ENCODE assay signal across 8 mouse cellular contexts in genomic region chr2:30836238-30836990, GRCm38 (mm10). TPM values are rescaled to one million over a fixed set of nuclear protein-coding genes. Genes with fewer than 3 reads are reported as not detected.
DNase-seq lines count a peak whose midpoint lies in the region; ATAC-seq and TF ChIP-seq lines count a peak whose summit lies in the region.

No protein-coding gene starts in this region.

- H3K4me1 ChIP-seq in intestine, embryonic 14.5 days (replicated peaks; ENCODE audit: control insufficient read depth, insufficient read depth, low read length), result no peaks in the 10 kb centered on the region; the same call in 1 of the 2 replicates
- no peaks in the 10 kb centered on the region for H3K4me1 ChIP-seq in intestine, postnatal 0 days (replicated peaks; ENCODE audit: control insufficient read depth, insufficient read depth, low read length)
- H3K4me1 ChIP-seq in limb, embryonic 11.5 days (ENCODE audit: control insufficient read depth, insufficient read depth, low read length), result peaks cover 50% of the 10 kb centered on the region

- H3K9ac ChIP-seq in intestine, embryonic 14.5 days (ENCODE audit: low read length), result no peak overlapping the region
- no peak overlapping the region for H3K9ac ChIP-seq in intestine, postnatal 0 days (ENCODE audit: low read depth, low read length)
- peak overlapping the region; percentile 32; the same call in 1 of the 2 replicates for H3K9ac ChIP-seq in limb, embryonic 11.5 days (ENCODE audit: low read length)

- no peak for ATAC-seq in intestine, embryonic 14.5 days (replicated peaks; ENCODE audit: low FRiP score, low TSS enrichment, low read depth)
- no peak for ATAC-seq in intestine, postnatal 0 days
- ATAC-seq in limb, embryonic 11.5 days (ENCODE audit: insufficient number of reproducible peaks, low FRiP score, low TSS enrichment, low read depth), result peak; percentile 52

- no peak for TF ChIP-seq CTCF in intestine, postnatal 0 days (IDR thresholded peaks at IDR 0.05; ENCODE audit: low read depth)

- H3K36me3 ChIP-seq in intestine, embryonic 14.5 days (ENCODE audit: control insufficient read depth, insufficient read depth, low read length), result no peaks in the 10 kb centered on the region
- H3K36me3 ChIP-seq in intestine, postnatal 0 days (ENCODE audit: control insufficient read depth, insufficient read depth), result no peaks in the 10 kb centered on the region
- no peaks in the 10 kb centered on the region for H3K36me3 ChIP-seq in limb, embryonic 11.5 days (ENCODE audit: control insufficient read depth, insufficient read depth, low read length)

- H3K9me3 ChIP-seq in intestine, embryonic 14.5 days (ENCODE audit: control insufficient read depth, low read length), result no peaks in the 10 kb centered on the region
- no peaks in the 10 kb centered on the region for H3K9me3 ChIP-seq in intestine, postnatal 0 days (ENCODE audit: control insufficient read depth)
- no peaks in the 10 kb centered on the region for H3K9me3 ChIP-seq in limb, embryonic 11.5 days (ENCODE audit: control insufficient read depth, low read length)

- H3K4me3 ChIP-seq in intestine, embryonic 14.5 days (ENCODE audit: low read depth, low read length), result no peak overlapping the region
- no peak overlapping the region for H3K4me3 ChIP-seq in intestine, postnatal 0 days (ENCODE audit: low read depth, low read length)
- H3K4me3 ChIP-seq in limb, embryonic 11.5 days (ENCODE audit: low read depth, low read length), result no peak overlapping the region

- H3K27ac ChIP-seq in intestine, embryonic 14.5 days (ENCODE audit: low read depth), result no peak overlapping the region
- H3K27ac ChIP-seq in intestine, postnatal 0 days (ENCODE audit: low read depth, low read length), result no peak overlapping the region
- H3K27ac ChIP-seq in limb, embryonic 11.5 days (replicated peaks; ENCODE audit: low read depth, low read length), result peak overlapping the region; percentile 94

- H3K4me2 ChIP-seq in intestine, embryonic 14.5 days (ENCODE audit: low read length), result peak overlapping the region; percentile 23
- no peak overlapping the region for H3K4me2 ChIP-seq in intestine, postnatal 0 days (replicated peaks; ENCODE audit: low read depth)
- peak overlapping the region; percentile 30; the same call in 1 of the 2 replicates for H3K4me2 ChIP-seq in limb, embryonic 11.5 days (ENCODE audit: low read depth, severe bottlenecking)

- no peaks in the 10 kb centered on the region for H3K27me3 ChIP-seq in intestine, embryonic 14.5 days (replicated peaks; ENCODE audit: control insufficient read depth, insufficient read depth, low read length)
- no peaks in the 10 kb centered on the region for H3K27me3 ChIP-seq in intestine, postnatal 0 days (replicated peaks; ENCODE audit: control insufficient read depth, insufficient read depth, low read length)
- H3K27me3 ChIP-seq in limb, embryonic 11.5 days (ENCODE audit: control insufficient read depth, insufficient read depth, low read length), result no peaks in the 10 kb centered on the region

- WGBS in intestine, embryonic 14.5 days, result 13% methylated on average over 21 of the region's 21 CpGs
- WGBS in intestine, postnatal 0 days, result 19% methylated on average over 21 of the region's 21 CpGs
- 2% methylated on average over 21 of the region's 21 CpGs for WGBS in limb, embryonic 11.5 days

- DNase-seq in intestine, embryonic 14.5 days (ENCODE audit: low spot score), result no peak
- peak; percentile 41 for DNase-seq in Muller cell, postnatal 12 days (ENCODE audit: inconsistent ontology term)
- peak; percentile 63 for DNase-seq in embryo, embryonic 9.5 days (ENCODE audit: extremely low spot score)
- peak; percentile 91 for DNase-seq in limb, embryonic 11.5 days (ENCODE audit: low spot score)
- no peak for DNase-seq in yolk sac, embryonic 10.5 days (ENCODE audit: low spot score)
- DNase-seq in thymus, adult 18-20 months, result no peak
- no peak for DNase-seq in ovary, postnatal 36 days (ENCODE audit: low spot score)

RNA-seq across cellular contexts. Expression of gene Prrx2, which starts 1.6 kb away (rescaled TPM):
- 3.5 and 3.6 TPM in 2 replicates for polyA plus RNA-seq in intestine, embryonic 14.5 days (2014; fragmentation: Nextera tagmentation; extraction: Ambion mirVana)
- polyA plus RNA-seq in intestine, postnatal 0 days (2015; fragmentation: Nextera tagmentation; extraction: Ambion mirVana), result 0.64 and 0.74 TPM in 2 replicates
- 138 and 155 TPM in 2 replicates for polyA plus RNA-seq in limb, embryonic 11.5 days (2014; fragmentation: Nextera tagmentation; extraction: Ambion mirVana)

RNA-seq across cellular contexts. Expression of gene Asb6, which starts 6.3 kb away (rescaled TPM):
- 25.9 and 31.2 TPM in 2 replicates for polyA plus RNA-seq in intestine, embryonic 14.5 days (2014; fragmentation: Nextera tagmentation; extraction: Ambion mirVana)
- polyA plus RNA-seq in intestine, postnatal 0 days (2015; fragmentation: Nextera tagmentation; extraction: Ambion mirVana), result 12.9 and 13.0 TPM in 2 replicates
- polyA plus RNA-seq in limb, embryonic 11.5 days (2014; fragmentation: Nextera tagmentation; extraction: Ambion mirVana), result 38.7 and 40.4 TPM in 2 replicates

RNA-seq across cellular contexts. Expression of gene Ntmt1, which starts 28.8 kb away (rescaled TPM):
- polyA plus RNA-seq in intestine, embryonic 14.5 days (2014; fragmentation: Nextera tagmentation; extraction: Ambion mirVana), result 105 and 110 TPM in 2 replicates
- 45.3 and 50.5 TPM in 2 replicates for polyA plus RNA-seq in intestine, postnatal 0 days (2015; fragmentation: Nextera tagmentation; extraction: Ambion mirVana)
- polyA plus RNA-seq in limb, embryonic 11.5 days (2014; fragmentation: Nextera tagmentation; extraction: Ambion mirVana), result 102 and 109 TPM in 2 replicates

RNA-seq across cellular contexts. Expression of gene 1700001O22Rik, which starts 33.0 kb away (rescaled TPM):
- polyA plus RNA-seq in intestine, embryonic 14.5 days (2014; fragmentation: Nextera tagmentation; extraction: Ambion mirVana), result 2.1 and 2.2 TPM in 2 replicates
- 0.58 and 0.60 TPM in 2 replicates for polyA plus RNA-seq in intestine, postnatal 0 days (2015; fragmentation: Nextera tagmentation; extraction: Ambion mirVana)
- polyA plus RNA-seq in limb, embryonic 11.5 days (2014; fragmentation: Nextera tagmentation; extraction: Ambion mirVana), result 2.6 and 3.9 TPM in 2 replicates

Comparison
In these comparisons a context has a peak if more than half of its experiments do, and no peak if none do; other contexts are left out.
1. DNase-seq: peak in Muller cell, postnatal 12 days (single experiment), embryo, embryonic 9.5 days (single experiment) and limb, embryonic 11.5 days (single experiment); none in intestine, embryonic 14.5 days (single experiment), yolk sac, embryonic 10.5 days (single experiment), thymus, adult 18-20 months (0 of 2) and ovary, postnatal 36 days (single experiment).
2. RNA of gene Prrx2, which starts 1.6 kb away (polyA plus RNA-seq): 138 to 155 TPM in limb, embryonic 11.5 days; 3.5 to 3.6 TPM in intestine, embryonic 14.5 days and 0.64 to 0.74 TPM in intestine, postnatal 0 days; every median in the first group is over 10 times any median in the second.